Mouse (Mus musculus): ENCODE results near the gene Mtg2. TPM values are rescaled to one million over a fixed set of nuclear protein-coding genes. Genes with fewer than 3 reads are reported as not detected.

The Mtg2 gene
- total RNA-seq, 1 experiment from 2014 or later, result 12.5 TPM

- peak; percentile 87 for ATAC-seq (replicated peaks; ENCODE audit: low read depth, poor library complexity, severe bottlenecking)
Observed at GRCm38 (mm10) chr2:180050986-180051385, 19.4 kb upstream of the Mtg2 start.

DNA sequence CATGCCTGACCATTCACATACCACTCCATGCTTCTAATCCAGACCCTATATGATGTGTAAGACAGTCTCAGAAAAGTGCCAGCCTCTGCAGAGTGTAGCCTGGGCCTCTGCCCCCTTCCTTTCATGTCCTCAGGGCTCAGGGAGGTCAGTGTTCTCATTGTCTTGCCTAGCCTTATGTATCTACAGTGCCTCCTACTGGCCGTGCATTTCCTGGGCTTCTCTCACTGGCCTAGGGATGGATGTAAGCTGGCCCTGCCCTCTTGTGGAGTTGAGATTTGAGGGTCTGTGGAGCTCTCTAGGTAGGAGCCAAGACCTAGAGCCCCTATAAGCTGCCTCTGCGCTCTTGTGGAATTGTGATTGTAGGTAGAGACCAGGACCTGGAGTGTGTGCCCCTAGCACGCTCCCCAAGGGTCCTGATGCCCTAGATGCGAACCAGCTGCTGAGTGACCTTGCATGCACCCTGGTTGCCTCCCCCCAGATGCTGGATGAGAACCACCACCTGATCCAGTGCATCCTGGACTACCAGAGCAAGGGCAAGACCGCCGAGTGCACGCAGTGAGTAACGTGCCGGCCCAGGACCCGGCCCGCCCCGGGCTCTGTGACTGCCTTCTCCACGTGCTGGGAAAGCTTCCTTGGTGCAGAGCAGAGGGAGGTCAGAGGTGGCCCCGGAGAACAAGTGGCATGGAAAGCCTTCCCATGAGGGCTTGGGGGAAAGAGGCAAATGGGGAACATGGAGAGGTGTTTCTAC, 18.2 kb upstream of the Mtg2 start:
- ATAC-seq (replicated peaks; ENCODE audit: low read depth, poor library complexity, severe bottlenecking), result peak; percentile 34; the same call in 1 of the 2 replicates

- no peak for ATAC-seq (replicated peaks; ENCODE audit: low read depth, poor library complexity, severe bottlenecking)
Observed at GRCm38 (mm10) chr2:180053001-180053400, 17.4 kb upstream of the Mtg2 start.

DNA sequence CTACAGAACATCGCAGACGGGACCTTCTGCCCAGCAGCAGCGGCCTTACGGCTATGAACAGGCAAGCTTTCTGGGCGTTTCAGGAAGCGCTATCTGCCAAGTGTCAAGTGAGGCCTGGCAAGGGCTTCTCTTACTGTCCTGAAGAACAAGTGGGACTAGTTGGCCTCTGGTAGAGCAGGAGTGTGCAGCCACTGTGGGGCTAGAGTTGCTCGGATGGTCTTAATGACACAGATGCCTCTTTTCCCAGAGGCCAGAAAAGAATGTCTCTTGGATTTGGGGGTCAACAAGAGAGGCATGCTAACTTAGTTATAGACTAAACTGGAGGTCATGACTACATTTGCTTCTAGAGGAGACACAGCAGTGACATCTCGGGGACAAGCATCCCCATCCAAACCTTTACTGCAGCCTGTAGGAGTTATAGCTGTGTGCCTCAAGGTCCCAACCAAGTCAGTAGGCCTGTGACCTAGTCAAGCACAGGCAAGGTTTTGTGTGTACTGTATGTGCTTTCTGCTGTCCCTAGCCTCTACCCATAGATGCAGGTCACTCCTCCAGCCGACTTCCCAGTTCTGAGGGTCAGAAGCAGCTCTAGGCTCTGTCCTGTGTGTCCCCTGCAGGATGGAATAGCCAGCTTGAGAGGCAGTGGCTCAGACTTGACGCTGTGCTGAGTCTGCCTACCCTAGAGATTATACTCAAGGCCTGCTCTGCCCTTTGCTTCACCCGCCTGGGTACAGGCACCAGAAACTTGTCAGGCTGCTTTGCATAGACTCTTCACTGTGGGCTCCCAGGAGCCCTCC, 6.9 kb upstream of the Mtg2 start:
- no peak for ATAC-seq (replicated peaks; ENCODE audit: low read depth, poor library complexity, severe bottlenecking)

DNA sequence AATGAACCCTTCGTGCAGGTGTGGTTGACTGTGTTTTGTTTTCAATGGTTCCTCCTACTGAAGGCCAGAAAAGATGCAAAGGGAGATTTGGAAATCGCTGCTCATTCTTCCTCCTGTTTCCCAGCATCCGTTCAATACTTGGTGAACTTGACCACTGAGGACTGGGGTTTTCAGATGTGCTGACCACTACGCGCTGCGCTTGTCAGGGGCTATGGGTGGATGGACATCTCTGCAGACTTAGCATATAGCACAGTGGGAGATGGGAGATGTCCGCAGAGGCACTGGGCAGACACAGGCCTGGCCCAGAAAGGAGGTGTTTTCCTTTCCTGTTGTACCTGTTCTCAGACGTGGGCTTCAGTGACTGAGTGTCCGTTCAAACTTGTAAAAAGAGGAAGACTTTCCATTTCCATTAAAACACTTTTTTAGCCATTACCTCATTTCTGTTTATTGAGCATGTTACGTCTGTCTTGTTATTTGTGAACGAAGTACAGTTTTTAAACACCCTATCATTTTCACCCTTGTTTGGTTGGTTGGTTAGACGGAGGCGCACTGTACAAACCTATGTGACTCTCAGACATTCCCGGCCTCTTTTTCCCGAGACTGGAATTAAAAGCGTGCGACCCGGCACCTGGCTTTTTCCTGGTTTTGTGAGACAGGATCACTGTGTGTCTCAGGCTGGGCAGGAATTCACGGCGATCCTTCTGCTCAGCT, 463 bp upstream of the Mtg2 start:
- no peak; the same call in 1 of the 2 replicates for ATAC-seq (replicated peaks; ENCODE audit: low read depth, poor library complexity, severe bottlenecking)

GRCm38 (mm10) chr2:180071671-180072070, 1.3 kb downstream of the Mtg2 start:
- ATAC-seq (replicated peaks; ENCODE audit: low read depth, poor library complexity, severe bottlenecking), result no peak

DNA sequence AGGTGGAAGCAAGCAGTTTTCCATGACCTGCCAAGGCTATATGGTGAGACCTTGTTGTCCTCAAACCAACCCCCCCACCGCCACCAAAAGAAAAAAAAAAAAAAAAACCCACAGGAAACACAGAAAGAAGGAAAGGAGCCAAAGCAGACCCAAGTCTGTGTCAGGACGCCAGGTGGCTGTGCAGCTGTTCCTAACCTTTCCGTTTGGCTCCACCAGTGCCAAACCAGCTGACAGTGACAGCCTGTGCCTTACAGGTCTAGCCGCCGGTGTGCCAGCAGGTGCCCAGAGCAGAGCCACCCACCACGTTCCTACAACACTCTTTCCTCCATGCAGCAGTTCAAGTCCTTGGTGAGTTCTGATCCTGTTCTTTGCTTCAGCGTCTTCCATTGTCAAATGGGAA, 2.5 kb downstream of the Mtg2 start:
- ATAC-seq (replicated peaks; ENCODE audit: low read depth, poor library complexity, severe bottlenecking), result no peak

DNA sequence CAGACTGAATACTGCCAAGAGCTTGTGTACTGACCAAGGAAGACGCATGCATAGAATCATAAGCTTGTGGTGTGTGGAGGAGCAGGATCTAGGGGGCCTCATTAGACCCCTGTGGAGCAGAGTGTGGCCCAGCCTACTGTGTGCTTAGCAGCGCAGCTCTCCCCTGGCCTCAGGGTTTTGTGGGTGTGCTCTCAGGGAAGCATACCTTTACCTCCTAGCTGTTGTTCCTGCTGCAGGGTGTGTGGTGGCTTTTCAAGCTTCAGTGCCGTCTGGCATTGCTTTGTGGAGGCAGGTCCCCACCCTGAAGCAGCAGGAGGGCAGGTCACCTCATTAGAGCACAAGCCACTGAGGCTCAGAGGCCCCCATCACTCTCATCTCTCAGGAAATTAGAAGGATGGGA, 7.2 kb downstream of the Mtg2 start:
- no peak for ATAC-seq (replicated peaks; ENCODE audit: low read depth, poor library complexity, severe bottlenecking)

- ATAC-seq (replicated peaks; ENCODE audit: low read depth, poor library complexity, severe bottlenecking), result no peak
Observed at GRCm38 (mm10) chr2:180080680-180081079, 10.3 kb downstream of the Mtg2 start.

DNA sequence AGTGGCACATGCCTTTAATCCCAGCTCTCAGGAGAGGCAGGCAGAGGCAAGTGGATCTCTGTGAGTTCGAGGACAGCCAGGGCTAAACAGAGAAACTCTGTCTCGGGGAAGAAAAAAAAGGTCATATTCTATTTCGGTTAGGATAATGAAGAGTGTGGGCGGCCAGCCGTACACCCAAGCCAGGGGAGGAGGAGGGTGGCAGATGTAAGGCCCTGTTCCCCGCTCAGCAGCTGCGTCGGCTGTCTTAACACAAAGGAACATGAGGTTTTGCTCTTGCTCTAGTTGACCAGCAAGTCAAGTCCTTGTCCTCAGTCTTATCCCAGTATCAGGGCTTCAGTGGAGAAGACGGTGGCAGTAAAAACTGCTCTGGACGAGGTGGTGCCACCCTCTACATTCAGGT, 12.7 kb downstream of the Mtg2 start:
- ATAC-seq (replicated peaks; ENCODE audit: low read depth, poor library complexity, severe bottlenecking), result no peak

- no peak for ATAC-seq (replicated peaks; ENCODE audit: low read depth, poor library complexity, severe bottlenecking)
Observed at GRCm38 (mm10) chr2:180084565-180084964, 14.2 kb downstream of the Mtg2 start.

- no peak for ATAC-seq (replicated peaks; ENCODE audit: low read depth, poor library complexity, severe bottlenecking)
Observed at GRCm38 (mm10) chr2:180085926-180086636, 15.7 kb downstream of the Mtg2 start.

DNA sequence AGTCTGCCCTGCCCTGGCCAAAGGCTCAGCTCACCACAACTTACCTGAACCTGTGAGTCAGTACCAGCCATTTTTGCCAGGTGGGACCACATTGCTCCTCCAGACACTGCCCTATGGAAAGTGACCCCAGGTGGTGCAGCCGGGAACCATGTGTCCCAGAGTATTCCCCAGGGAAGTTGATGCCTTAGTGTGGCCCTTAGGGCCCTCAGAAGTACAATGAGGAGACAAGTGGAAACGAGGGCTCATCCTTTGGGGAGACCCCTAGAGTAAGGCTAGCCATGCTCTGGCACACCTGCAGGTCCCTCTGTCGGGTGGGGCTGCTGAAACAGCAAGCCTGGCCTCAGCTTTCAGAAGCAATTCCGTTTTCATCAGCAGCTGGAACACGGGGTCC, 16.2 kb downstream of the Mtg2 start:
- ATAC-seq (replicated peaks; ENCODE audit: low read depth, poor library complexity, severe bottlenecking), result no peak

DNA sequence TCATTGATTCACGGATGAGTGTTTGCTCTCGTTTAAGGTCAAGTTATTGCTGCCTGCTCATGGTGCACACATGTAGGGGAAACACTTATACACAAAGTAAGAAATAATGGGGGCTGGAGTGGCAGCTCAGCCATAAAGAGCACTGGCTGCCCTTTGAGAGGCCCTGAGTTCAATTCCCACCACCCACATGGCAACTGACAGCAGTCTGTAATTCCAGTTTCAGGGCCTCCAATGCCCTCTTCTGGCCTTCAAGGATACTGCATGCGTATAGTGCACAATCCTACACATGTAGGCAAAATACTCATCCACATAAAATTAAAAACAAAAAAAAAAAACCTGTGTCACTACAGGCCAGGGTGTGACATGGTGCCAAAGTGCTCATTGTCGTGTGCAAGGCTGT, 17.1 kb downstream of the Mtg2 start:
- ATAC-seq (replicated peaks; ENCODE audit: low read depth, poor library complexity, severe bottlenecking), result 0 out of 2 replicates have a peak, but pooled peaks have one; percentile 43

GRCm38 (mm10) chr2:180090285-180090684, 19.9 kb downstream of the Mtg2 start:
- ATAC-seq (replicated peaks; ENCODE audit: low read depth, poor library complexity, severe bottlenecking), result no peak

DNA sequence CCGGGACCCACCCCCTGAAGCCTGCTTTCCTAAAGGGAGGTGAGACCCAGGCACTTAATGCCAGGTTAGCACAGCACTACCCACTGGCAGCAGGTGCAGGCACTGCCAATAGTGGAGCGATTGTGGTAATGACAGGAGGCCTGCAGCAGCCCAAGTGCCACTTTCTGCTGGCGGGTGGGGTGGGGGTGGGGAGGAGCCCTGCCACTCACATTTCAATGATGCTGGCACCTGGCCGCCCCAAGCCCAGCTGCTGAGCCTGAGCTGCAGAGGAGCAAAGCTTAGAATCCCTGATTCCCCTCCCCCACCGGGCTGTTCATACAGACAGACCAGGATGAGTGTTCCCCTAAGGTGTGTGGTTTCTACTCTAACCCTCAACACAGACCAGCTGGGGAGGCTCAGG, 25.3 kb downstream of the Mtg2 start:
- no peak for ATAC-seq (replicated peaks; ENCODE audit: low read depth, poor library complexity, severe bottlenecking)

- ATAC-seq (replicated peaks; ENCODE audit: low read depth, poor library complexity, severe bottlenecking), result no peak
Observed at GRCm38 (mm10) chr2:180097585-180097984, 27.2 kb downstream of the Mtg2 start.

DNA sequence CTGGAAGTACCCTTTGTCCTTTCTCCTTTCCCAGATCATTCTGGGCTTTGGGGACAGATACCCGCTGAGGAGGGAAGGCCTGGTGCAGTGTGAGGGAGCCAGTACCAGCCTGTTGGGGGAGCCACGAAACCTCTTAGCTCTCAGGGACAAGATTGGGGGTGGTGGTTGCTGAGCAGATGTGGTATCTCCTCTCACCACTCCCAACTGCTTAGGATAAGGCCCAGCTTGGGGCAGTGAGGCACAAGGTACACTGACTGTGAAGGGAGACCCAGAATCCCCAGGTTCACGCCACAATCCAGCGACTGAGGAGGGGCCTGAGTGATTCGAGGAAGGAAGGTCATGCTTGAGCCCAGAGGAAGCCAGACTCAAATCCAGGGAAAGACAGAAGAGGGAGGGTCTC, 27.8 kb downstream of the Mtg2 start:
- peak; percentile 61 for ATAC-seq (replicated peaks; ENCODE audit: low read depth, poor library complexity, severe bottlenecking)

DNA sequence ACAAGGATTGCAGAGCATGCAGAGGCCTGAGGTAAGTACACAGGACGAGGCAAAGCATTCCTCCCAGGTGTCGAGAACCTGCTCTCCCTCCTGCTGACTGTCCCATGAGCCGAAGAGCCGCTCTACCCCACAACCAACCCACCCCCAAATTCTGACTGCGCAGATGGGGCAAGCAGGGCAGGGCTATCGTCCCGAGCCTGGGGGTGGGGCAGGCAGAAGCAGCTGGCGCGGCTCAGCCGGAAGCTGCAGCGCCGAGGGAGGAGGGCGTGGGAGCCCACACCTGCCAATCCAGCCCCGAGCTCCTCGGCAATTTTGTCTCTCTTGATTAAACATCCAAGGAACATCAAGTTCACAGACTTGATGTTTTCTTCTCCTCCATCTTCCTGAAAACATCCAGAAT, 29.1 kb downstream of the Mtg2 start:
- peak; percentile 40; the same call in 1 of the 2 replicates for ATAC-seq (replicated peaks; ENCODE audit: low read depth, poor library complexity, severe bottlenecking)

Measured in common myeloid progenitor, adult 5-6 weeks (primary cell).